In the genomic region with DNA sequence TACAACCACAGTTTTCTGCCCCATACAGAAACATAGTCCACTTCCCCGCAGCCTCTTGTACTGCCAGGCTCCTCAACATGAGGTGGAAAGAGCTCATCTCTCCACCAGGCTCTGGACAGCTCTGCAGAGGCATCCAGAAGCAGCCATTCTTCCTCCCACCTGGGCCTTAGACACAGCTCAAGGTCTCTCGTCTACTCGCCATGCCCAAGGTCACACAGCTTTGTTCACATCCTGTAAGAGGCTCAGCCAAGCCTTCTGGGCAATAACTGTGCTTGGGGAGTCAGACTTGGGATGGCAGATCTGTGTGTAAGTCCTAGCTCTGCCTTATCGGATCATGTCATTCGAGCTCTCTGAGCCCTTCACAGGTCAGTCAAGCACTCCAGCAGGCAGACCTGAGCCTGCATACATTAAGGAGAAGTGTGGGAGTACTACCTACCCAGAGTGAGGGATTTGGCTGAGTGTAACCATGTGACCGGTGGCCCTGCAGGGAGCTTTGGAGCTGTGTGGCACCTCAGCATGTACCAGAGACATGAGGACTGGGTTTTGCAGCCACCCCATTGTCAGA, we compare ENCODE assay signal across 24 mouse cellular contexts. TPM values are rescaled to one million over a fixed set of nuclear protein-coding genes. Genes with fewer than 3 reads are reported as not detected.
A peak's percentile ranks its signal among the peaks of the same experiment; 100 is the strongest.
DNase-seq lines count a peak whose midpoint lies in the region; ATAC-seq lines count a peak whose summit lies in the region.
"Had no signal": no experiment of that assay in that cellular context is flagged by ENCODE, and none has a peak within 500 bp of the region (broad histone marks: within the 10 kb centered on the region; RNA-seq: fewer than 3 reads in every experiment).

No protein-coding gene starts in this region.

- peak; percentile 35 for DNase-seq in midbrain, embryonic 11.5 days (ENCODE audit: low spot score, missing footprints)
- DNase-seq in adrenal gland, postnatal 25 days: peak; percentile 14
- no peak for DNase-seq in spleen, postnatal 14 days (ENCODE audit: low spot score in 2 of 2)
- DNase-seq in gastrocnemius, postnatal 14 days: no peak
- no peak for DNase-seq in lung, postnatal 14 days
- DNase-seq: B cell, adult 2 months; cerebellum, adult 8-10 months; left cerebral cortex, postnatal 4 days; lung, adult 2 months; lung, postnatal 4 days; retina, postnatal 1 day; right cerebral cortex, postnatal 4 days; thymus, postnatal 4 days had no signal

- H3K9ac ChIP-seq in midbrain, embryonic 11.5 days (ENCODE audit: low read length): no peak overlapping the region
- H3K9ac ChIP-seq in midbrain, embryonic 13.5 days (replicated peaks): no peak overlapping the region
- no peak overlapping the region for H3K9ac ChIP-seq in kidney, embryonic 15.5 days
- H3K9ac ChIP-seq: embryonic facial prominence, embryonic 12.5 days; neural tube, embryonic 13.5 days had no signal

- no peaks in the 10 kb centered on the region for H3K36me3 ChIP-seq in midbrain, embryonic 11.5 days (ENCODE audit: control insufficient read depth, insufficient read depth, low read length)
- no peaks in the 10 kb centered on the region for H3K36me3 ChIP-seq in midbrain, embryonic 13.5 days
- no peaks in the 10 kb centered on the region for H3K36me3 ChIP-seq in kidney, embryonic 15.5 days
- H3K36me3 ChIP-seq: embryonic facial prominence, embryonic 12.5 days; hindbrain, embryonic 10.5 days; midbrain, embryonic 10.5 days; neural tube, embryonic 13.5 days had no signal

- no peak for ATAC-seq in midbrain, embryonic 11.5 days (ENCODE audit: low FRiP score)
- ATAC-seq in midbrain, embryonic 13.5 days: no peak
- ATAC-seq in kidney, embryonic 15.5 days (replicated peaks; ENCODE audit: low FRiP score): peak; percentile 86
- ATAC-seq: Patski had no signal

- H3K4me1 ChIP-seq in midbrain, embryonic 11.5 days (ENCODE audit: control insufficient read depth, insufficient read depth, low read length): no peaks in the 10 kb centered on the region
- H3K4me1 ChIP-seq in midbrain, embryonic 13.5 days (replicated peaks): no peaks in the 10 kb centered on the region
- H3K4me1 ChIP-seq in kidney, embryonic 15.5 days: peaks cover 13% of the 10 kb centered on the region
- H3K4me1 ChIP-seq: embryonic facial prominence, embryonic 12.5 days; hindbrain, embryonic 10.5 days; neural tube, embryonic 13.5 days had no signal

- H3K27me3 ChIP-seq in midbrain, embryonic 11.5 days (ENCODE audit: control insufficient read depth, insufficient read depth, low read length): no peaks in the 10 kb centered on the region
- H3K27me3 ChIP-seq in midbrain, embryonic 13.5 days: no peaks in the 10 kb centered on the region
- no peaks in the 10 kb centered on the region for H3K27me3 ChIP-seq in kidney, embryonic 15.5 days
- H3K27me3 ChIP-seq: embryonic facial prominence, embryonic 12.5 days; neural tube, embryonic 13.5 days; Patski had no signal

- no peak overlapping the region for H3K27ac ChIP-seq in midbrain, embryonic 11.5 days (ENCODE audit: low read depth, low read length)
- H3K27ac ChIP-seq in midbrain, embryonic 13.5 days: no peak overlapping the region
- H3K27ac ChIP-seq in kidney, embryonic 15.5 days: peak overlapping the region; percentile 75
- H3K27ac ChIP-seq: embryonic facial prominence, embryonic 12.5 days; hindbrain, embryonic 10.5 days; midbrain, embryonic 10.5 days; neural tube, embryonic 13.5 days had no signal

- intact Hi-C loops in gastrocnemius, postnatal 14 days (cut with DNase I; ENCODE audit: low total_unique reads): no loop called here

- 77% methylated on average over 6 of the region's 6 CpGs for WGBS in midbrain, embryonic 11.5 days
- 81% methylated on average over 6 of the region's 6 CpGs for WGBS in midbrain, embryonic 13.5 days
- WGBS in kidney, embryonic 15.5 days: 52% methylated on average over 6 of the region's 6 CpGs

- no peak overlapping the region for H3K4me2 ChIP-seq in midbrain, embryonic 11.5 days
- no peak overlapping the region for H3K4me2 ChIP-seq in midbrain, embryonic 13.5 days (replicated peaks)
- H3K4me2 ChIP-seq in kidney, embryonic 15.5 days: no peak overlapping the region
- H3K4me2 ChIP-seq: embryonic facial prominence, embryonic 12.5 days; liver, embryonic 11.5 days; neural tube, embryonic 13.5 days had no signal

- no peaks in the 10 kb centered on the region for H3K9me3 ChIP-seq in midbrain, embryonic 11.5 days (ENCODE audit: control insufficient read depth, low read length)
- no peaks in the 10 kb centered on the region for H3K9me3 ChIP-seq in midbrain, embryonic 13.5 days
- no peaks in the 10 kb centered on the region for H3K9me3 ChIP-seq in kidney, embryonic 15.5 days (replicated peaks)
- H3K9me3 ChIP-seq: embryonic facial prominence, embryonic 12.5 days; hindbrain, embryonic 10.5 days; midbrain, embryonic 10.5 days; neural tube, embryonic 13.5 days had no signal

- no peak overlapping the region for H3K4me3 ChIP-seq in midbrain, embryonic 11.5 days (ENCODE audit: low read depth, low read length)
- no peak overlapping the region for H3K4me3 ChIP-seq in midbrain, embryonic 13.5 days (replicated peaks)
- no peak overlapping the region for H3K4me3 ChIP-seq in kidney, embryonic 15.5 days (replicated peaks)
- H3K4me3 ChIP-seq: embryonic facial prominence, embryonic 12.5 days; hindbrain, embryonic 10.5 days; midbrain, embryonic 10.5 days; neural tube, embryonic 13.5 days had no signal

RNA-seq across cellular contexts. Expression of gene Spink4, which starts 3.3 kb away (rescaled TPM):
- polyA plus RNA-seq in midbrain, embryonic 11.5 days (2014; fragmentation: Nextera tagmentation; extraction: Ambion mirVana): not detected in 2 replicates
- polyA plus RNA-seq in midbrain, embryonic 13.5 days (2015; fragmentation: Nextera tagmentation; extraction: Ambion mirVana): not detected in 2 replicates
- 5.2 and 10.7 TPM in 2 replicates for total RNA-seq in adrenal gland, postnatal 25 days (2021)
- polyA plus RNA-seq in kidney, embryonic 15.5 days (2015; fragmentation: Nextera tagmentation; extraction: Ambion mirVana): 1.1 and 31.9 TPM in 2 replicates
- not detected for total RNA-seq in gastrocnemius, postnatal 14 days (2021)
- total RNA-seq: gastrocnemius, postnatal 4 days; left cerebral cortex, adult 18-20 months; left cerebral cortex, postnatal 4 days had no signal
- polyA plus RNA-seq: embryonic facial prominence, embryonic 12.5 days; frontal cortex, adult 2 months; hindbrain, embryonic 10.5 days; liver, embryonic 11.5 days; midbrain, embryonic 10.5 days; neural tube, embryonic 13.5 days; Patski had no signal

RNA-seq across cellular contexts. Expression of gene Bag1, which starts 24.9 kb away (rescaled TPM):
- 233 and 247 TPM in 2 replicates for polyA plus RNA-seq in midbrain, embryonic 11.5 days (2014; fragmentation: Nextera tagmentation; extraction: Ambion mirVana)
- polyA plus RNA-seq in midbrain, embryonic 13.5 days (2015; fragmentation: Nextera tagmentation; extraction: Ambion mirVana): 182 and 186 TPM in 2 replicates
- 276 and 283 TPM in 2 replicates for total RNA-seq in adrenal gland, postnatal 25 days (2021)
- polyA plus RNA-seq in kidney, embryonic 15.5 days (2015; fragmentation: Nextera tagmentation; extraction: Ambion mirVana): 218 and 220 TPM in 2 replicates
- 100 to 1,000 TPM; 147 to 150 TPM for total RNA-seq in gastrocnemius, postnatal 14 days (2021)

RNA-seq across cellular contexts. Expression of gene Chmp5, which starts 25.0 kb away (rescaled TPM):
- 159 and 169 TPM in 2 replicates for polyA plus RNA-seq in midbrain, embryonic 11.5 days (2014; fragmentation: Nextera tagmentation; extraction: Ambion mirVana)
- polyA plus RNA-seq in midbrain, embryonic 13.5 days (2015; fragmentation: Nextera tagmentation; extraction: Ambion mirVana): 184 and 194 TPM in 2 replicates
- 103 and 105 TPM in 2 replicates for total RNA-seq in adrenal gland, postnatal 25 days (2021)
- polyA plus RNA-seq in kidney, embryonic 15.5 days (2015; fragmentation: Nextera tagmentation; extraction: Ambion mirVana): 114 and 121 TPM in 2 replicates
- 10 to 100 TPM; 26.7 to 27.9 TPM for total RNA-seq in gastrocnemius, postnatal 14 days (2021)

RNA-seq across cellular contexts. Expression of gene Nfx1, which starts 47.5 kb away (rescaled TPM):
- 89.5 and 94.0 TPM in 2 replicates for polyA plus RNA-seq in midbrain, embryonic 11.5 days (2014; fragmentation: Nextera tagmentation; extraction: Ambion mirVana)
- polyA plus RNA-seq in midbrain, embryonic 13.5 days (2015; fragmentation: Nextera tagmentation; extraction: Ambion mirVana): 107 and 109 TPM in 2 replicates
- total RNA-seq in adrenal gland, postnatal 25 days (2021): 86.1 and 90.5 TPM in 2 replicates
- polyA plus RNA-seq in kidney, embryonic 15.5 days (2015; fragmentation: Nextera tagmentation; extraction: Ambion mirVana): 87.3 and 87.9 TPM in 2 replicates
- total RNA-seq in gastrocnemius, postnatal 14 days (2021): 10 to 100 TPM; 18.3 to 18.9 TPM

Comparison
In these comparisons a context has a peak if more than half of its experiments do, and no peak if none do; other contexts are left out.
1. DNase-seq: peak in midbrain, embryonic 11.5 days (single experiment) and adrenal gland, postnatal 25 days (single experiment); none in spleen, postnatal 14 days (0 of 2), gastrocnemius, postnatal 14 days (single experiment) and lung, postnatal 14 days (single experiment).